Mouse (Mus musculus): ENCODE measurements around the gene Smc3. TPM values are rescaled to one million over a fixed set of nuclear protein-coding genes. Genes with fewer than 3 reads are reported as not detected.
"Not testable (repeated sequence)": the region's sequence is repeated elsewhere in the genome, so short reads cannot be mapped to it uniquely, and the experiment has no call there.

The Smc3 gene
- polyA plus RNA-seq, 1 experiment from 2014 or later, result 79.1 TPM

GRCm38 (mm10) chr19:53580271-53580670 is 19.9 kb upstream of the Smc3 start:
- not testable (repeated sequence) for H3K27me3 ChIP-seq (replicated peaks; ENCODE audit: low read depth, poor library complexity, severe bottlenecking); H3K4me1 ChIP-seq; DNase-seq (ENCODE audit: low spot score); H3K27ac ChIP-seq (replicated peaks); H3K36me3 ChIP-seq (replicated peaks); H3K4me3 ChIP-seq
- peaks cover 16% of the 10 kb centered on the region for H3K9me3 ChIP-seq
- WGBS, result 90% methylated on average over 8 of the region's 8 CpGs

- H3K27ac ChIP-seq (replicated peaks); H3K27me3 ChIP-seq (replicated peaks; ENCODE audit: low read depth, poor library complexity, severe bottlenecking); H3K4me1 ChIP-seq; H3K36me3 ChIP-seq (replicated peaks); H3K4me3 ChIP-seq; DNase-seq (ENCODE audit: low spot score): not testable (repeated sequence)
- 91% methylated on average over 3 of the region's 3 CpGs for WGBS
- H3K9me3 ChIP-seq, result peaks cover 27% of the 10 kb centered on the region
Measured at GRCm38 (mm10) chr19:53587686-53588085, 12.5 kb upstream of the Smc3 start.

- not testable (repeated sequence) for H3K27ac ChIP-seq (replicated peaks); H3K36me3 ChIP-seq (replicated peaks); H3K27me3 ChIP-seq (replicated peaks; ENCODE audit: low read depth, poor library complexity, severe bottlenecking); DNase-seq (ENCODE audit: low spot score); H3K4me1 ChIP-seq; H3K4me3 ChIP-seq
- WGBS, result 92% methylated on average over 7 of the region's 7 CpGs
- peaks cover 24% of the 10 kb centered on the region for H3K9me3 ChIP-seq
Measured at GRCm38 (mm10) chr19:53588968-53589367, 11.2 kb upstream of the Smc3 start, which contains the start of gene Nutf2-ps1. Gene Nutf2-ps1 (minus strand): TSS chr19:53589068.

GRCm38 (mm10) chr19:53596723-53597474 is 3.3 kb upstream of the Smc3 start:
- H3K27me3 ChIP-seq (replicated peaks; ENCODE audit: low read depth, poor library complexity, severe bottlenecking), result no peaks in the 10 kb centered on the region
- no peaks in the 10 kb centered on the region for H3K9me3 ChIP-seq
- H3K36me3 ChIP-seq (replicated peaks), result peaks cover 1% of the 10 kb centered on the region
- H3K27ac ChIP-seq (replicated peaks), result no peak overlapping the region
- H3K4me1 ChIP-seq, result peaks cover 6% of the 10 kb centered on the region
- 65% methylated on average over 7 of the region's 7 CpGs for WGBS
- DNase-seq (ENCODE audit: low spot score), result no peak
- no peak overlapping the region for H3K4me3 ChIP-seq

- H3K27ac ChIP-seq (replicated peaks), result peak overlapping the region; percentile 97
- H3K9me3 ChIP-seq, result no peaks in the 10 kb centered on the region
- H3K4me1 ChIP-seq, result peaks cover 14% of the 10 kb centered on the region
- peak overlapping the region; percentile 99 for H3K4me3 ChIP-seq
- DNase-seq (ENCODE audit: low spot score), result peak; percentile 73
- WGBS, result under 1% methylated on average over 82 of the region's 82 CpGs
- peaks cover 37% of the 10 kb centered on the region for H3K36me3 ChIP-seq (replicated peaks)
- H3K27me3 ChIP-seq (replicated peaks; ENCODE audit: low read depth, poor library complexity, severe bottlenecking), result no peaks in the 10 kb centered on the region
Measured at GRCm38 (mm10) chr19:53600549-53601362, 558 bp downstream of the Smc3 start.

- no peak for DNase-seq (ENCODE audit: low spot score)
- Histone ChIP-seq H3K4me1 (peaks cover 14% of the 10 kb centered on the region), H3K27ac (replicated peaks) (peak overlapping the region; percentile 97), H3K27me3 (replicated peaks; ENCODE audit: low read depth, poor library complexity, severe bottlenecking) (no peaks in the 10 kb centered on the region), H3K4me3 (peak overlapping the region; percentile 99), H3K9me3 (no peaks in the 10 kb centered on the region), H3K36me3 (replicated peaks) (peaks cover 43% of the 10 kb centered on the region)
- 22% methylated on average over 11 of the region's 11 CpGs for WGBS
Measured at GRCm38 (mm10) chr19:53601363-53601655, 1.1 kb downstream of the Smc3 start.

GRCm38 (mm10) chr19:53608921-53609320 is 8.7 kb downstream of the Smc3 start:
- Histone ChIP-seq H3K27ac (replicated peaks) (no peak overlapping the region), H3K36me3 (replicated peaks) (peaks cover 64% of the 10 kb centered on the region), H3K4me3 (no peak overlapping the region), H3K27me3 (replicated peaks; ENCODE audit: low read depth, poor library complexity, severe bottlenecking) (no peaks in the 10 kb centered on the region), H3K4me1 (no peaks in the 10 kb centered on the region; the same call in 1 of the 2 replicates), H3K9me3 (no peaks in the 10 kb centered on the region)
- WGBS, result 83% methylated on average over 6 of the region's 6 CpGs
- no peak for DNase-seq (ENCODE audit: low spot score)

- H3K4me3 ChIP-seq, result no peak overlapping the region
- H3K4me1 ChIP-seq, result no peaks in the 10 kb centered on the region
- H3K27ac ChIP-seq (replicated peaks), result no peak overlapping the region
- peaks cover 96% of the 10 kb centered on the region for H3K36me3 ChIP-seq (replicated peaks)
- no peaks in the 10 kb centered on the region for H3K27me3 ChIP-seq (replicated peaks; ENCODE audit: low read depth, poor library complexity, severe bottlenecking)
- WGBS, result 94% methylated on average over 13 of the region's 13 CpGs
- DNase-seq (ENCODE audit: low spot score), result no peak
- no peaks in the 10 kb centered on the region for H3K9me3 ChIP-seq
Measured at GRCm38 (mm10) chr19:53621681-53622080, 21.5 kb downstream of the Smc3 start.

- no peak for DNase-seq (ENCODE audit: low spot score)
- WGBS, result 85% methylated on average over 2 of the region's 2 CpGs
- Histone ChIP-seq H3K4me1 (no peaks in the 10 kb centered on the region), H3K27me3 (replicated peaks; ENCODE audit: low read depth, poor library complexity, severe bottlenecking) (no peaks in the 10 kb centered on the region), H3K27ac (replicated peaks) (no peak overlapping the region), H3K9me3 (no peaks in the 10 kb centered on the region), H3K36me3 (replicated peaks) (peaks cover 95% of the 10 kb centered on the region), H3K4me3 (no peak overlapping the region)
Measured at GRCm38 (mm10) chr19:53638041-53638440, 37.8 kb downstream of the Smc3 start.

- no peak overlapping the region for H3K4me3 ChIP-seq
- H3K27ac ChIP-seq (replicated peaks), result no peak overlapping the region
- DNase-seq (ENCODE audit: low spot score), result no peak
- peaks cover 95% of the 10 kb centered on the region for H3K36me3 ChIP-seq (replicated peaks)
- H3K4me1 ChIP-seq, result no peaks in the 10 kb centered on the region
- 90% methylated on average over 8 of the region's 8 CpGs for WGBS
- no peaks in the 10 kb centered on the region for H3K9me3 ChIP-seq
- no peaks in the 10 kb centered on the region for H3K27me3 ChIP-seq (replicated peaks; ENCODE audit: low read depth, poor library complexity, severe bottlenecking)
Measured at GRCm38 (mm10) chr19:53638727-53639126, 38.5 kb downstream of the Smc3 start.

- H3K4me1 ChIP-seq, result peaks cover 5% of the 10 kb centered on the region
- no peaks in the 10 kb centered on the region for H3K27me3 ChIP-seq (replicated peaks; ENCODE audit: low read depth, poor library complexity, severe bottlenecking)
- DNase-seq (ENCODE audit: low spot score), result no peak
- H3K9me3 ChIP-seq, result no peaks in the 10 kb centered on the region
- no peak overlapping the region for H3K4me3 ChIP-seq
- no peak overlapping the region for H3K27ac ChIP-seq (replicated peaks)
- peaks cover 83% of the 10 kb centered on the region for H3K36me3 ChIP-seq (replicated peaks)
- 90% methylated on average over 9 of the region's 9 CpGs for WGBS
Measured at GRCm38 (mm10) chr19:53644020-53644595, 43.9 kb downstream of the Smc3 start.

GRCm38 (mm10) chr19:53647301-53647700 is 47.1 kb downstream of the Smc3 start:
- no peaks in the 10 kb centered on the region for H3K27me3 ChIP-seq (replicated peaks; ENCODE audit: low read depth, poor library complexity, severe bottlenecking)
- H3K9me3 ChIP-seq, result no peaks in the 10 kb centered on the region
- no peak overlapping the region for H3K27ac ChIP-seq (replicated peaks)
- 89% methylated on average over 9 of the region's 9 CpGs for WGBS
- no peak for DNase-seq (ENCODE audit: low spot score)
- H3K36me3 ChIP-seq (replicated peaks), result peaks cover 60% of the 10 kb centered on the region
- H3K4me3 ChIP-seq, result no peak overlapping the region
- peaks cover 11% of the 10 kb centered on the region for H3K4me1 ChIP-seq

Data from embryonic facial prominence, embryonic 10.5 days (tissue).